23 mouse cellular contexts compared by ENCODE assay signal in the genomic region with DNA sequence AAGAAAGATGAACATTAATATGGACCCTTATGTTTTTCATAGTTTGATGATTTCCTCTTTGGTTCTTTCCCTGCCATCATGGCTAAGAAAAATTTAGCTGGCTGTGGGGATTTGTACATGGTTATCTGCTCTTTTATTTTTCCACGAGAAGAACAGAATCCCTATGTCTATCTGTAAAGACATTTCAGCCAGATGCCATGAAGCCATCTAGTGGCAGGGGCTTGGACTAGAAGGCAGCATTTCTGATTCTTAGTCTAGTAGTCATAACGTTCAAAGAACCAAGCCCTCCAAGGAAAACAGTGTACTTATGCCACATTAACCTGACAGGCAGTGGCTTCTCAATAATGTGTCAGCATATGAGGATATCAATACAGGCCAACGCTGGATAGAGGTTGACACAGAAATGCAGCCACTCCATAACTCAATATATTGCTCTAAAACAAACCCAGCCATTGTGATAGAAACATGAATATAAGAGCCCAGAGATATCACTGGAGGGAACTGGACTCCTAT. TPM values are rescaled to one million over a fixed set of nuclear protein-coding genes. Genes with fewer than 3 reads are reported as not detected.
DNase-seq lines count a peak whose midpoint lies in the region; ATAC-seq and TF ChIP-seq lines count a peak whose summit lies in the region.
"Had no signal": no experiment of that assay in that cellular context is flagged by ENCODE, and none has a peak within 500 bp of the region (broad histone marks: within the 10 kb centered on the region; RNA-seq: fewer than 3 reads in every experiment).

No protein-coding gene starts in this region.

- 46% methylated on average over 3 of the region's 3 CpGs for WGBS in heart, adult 2 months
- WGBS in heart, embryonic 11.5 days (ENCODE audit: insufficient replicate concordance), result 30% methylated on average over 3 of the region's 3 CpGs
- WGBS in kidney, postnatal 0 days, result 45% methylated on average over 3 of the region's 3 CpGs
- WGBS in kidney, embryonic 16.5 days, result 43% methylated on average over 3 of the region's 3 CpGs
- 37% methylated on average over 3 of the region's 3 CpGs for WGBS in lung, postnatal 0 days
- 54% methylated on average over 3 of the region's 3 CpGs for WGBS in lung, adult 2 months

- H3K9me3 ChIP-seq in heart, embryonic 11.5 days (replicated peaks; ENCODE audit: control insufficient read depth, low read length), result no peaks in the 10 kb centered on the region
- H3K9me3 ChIP-seq in kidney, postnatal 0 days (replicated peaks; ENCODE audit: low read length), result no peaks in the 10 kb centered on the region
- H3K9me3 ChIP-seq in kidney, embryonic 16.5 days (ENCODE audit: low read length), result no peaks in the 10 kb centered on the region
- no peaks in the 10 kb centered on the region for H3K9me3 ChIP-seq in lung, postnatal 0 days (ENCODE audit: low read length)
- H3K9me3 ChIP-seq: embryonic facial prominence, embryonic 13.5 days; forebrain, embryonic 13.5 days; heart, embryonic 13.5 days; hindbrain, embryonic 13.5 days had no signal

- H3K27ac ChIP-seq in heart, adult 2 months, result no peak overlapping the region
- no peak overlapping the region for H3K27ac ChIP-seq in heart, embryonic 11.5 days (ENCODE audit: low read depth, low read length)
- no peak overlapping the region for H3K27ac ChIP-seq in kidney, postnatal 0 days
- H3K27ac ChIP-seq in kidney, embryonic 16.5 days (ENCODE audit: low read length), result no peak overlapping the region
- no peak overlapping the region for H3K27ac ChIP-seq in lung, postnatal 0 days (ENCODE audit: low read length)
- H3K27ac ChIP-seq: embryonic facial prominence, embryonic 13.5 days; forebrain, embryonic 13.5 days; gastrocnemius, adult 2 months; heart, embryonic 13.5 days; hindbrain, embryonic 13.5 days had no signal

- H3K4me3 ChIP-seq in heart, adult 2 months, result no peak overlapping the region
- H3K4me3 ChIP-seq in heart, embryonic 11.5 days (ENCODE audit: low read depth, low read length), result no peak overlapping the region
- H3K4me3 ChIP-seq in kidney, postnatal 0 days (replicated peaks; ENCODE audit: low read depth, low read length), result no peak overlapping the region
- no peak overlapping the region for H3K4me3 ChIP-seq in kidney, embryonic 16.5 days (ENCODE audit: low read length)
- H3K4me3 ChIP-seq in lung, postnatal 0 days (ENCODE audit: low read depth, low read length), result no peak overlapping the region
- no peak overlapping the region for H3K4me3 ChIP-seq in lung, adult 2 months (replicated peaks; ENCODE audit: extremely low read depth, low read depth, low read length)
- H3K4me3 ChIP-seq: embryonic facial prominence, embryonic 13.5 days; forebrain, embryonic 13.5 days; gastrocnemius, adult 2 months; heart, embryonic 13.5 days; hindbrain, embryonic 13.5 days had no signal

- no peak overlapping the region for H3K4me2 ChIP-seq in heart, embryonic 11.5 days
- no peak overlapping the region for H3K4me2 ChIP-seq in kidney, postnatal 0 days (ENCODE audit: low read length)
- no peak overlapping the region for H3K4me2 ChIP-seq in kidney, embryonic 16.5 days (replicated peaks; ENCODE audit: low read depth, low read length)
- H3K4me2 ChIP-seq in lung, postnatal 0 days (replicated peaks; ENCODE audit: low read depth, low read length), result no peak overlapping the region
- H3K4me2 ChIP-seq: embryonic facial prominence, embryonic 13.5 days; forebrain, embryonic 13.5 days; heart, embryonic 13.5 days; hindbrain, embryonic 13.5 days had no signal

- DNase-seq in heart, adult 2 months, result no peak
- no peak for DNase-seq in kidney, postnatal 0 days (ENCODE audit: low spot score)
- DNase-seq in lung, postnatal 0 days (ENCODE audit: low spot score), result no peak
- no peak for DNase-seq in lung, adult 2 months
- DNase-seq in brain, embryonic 14.5 days (ENCODE audit: low read depth), result no peak
- DNase-seq: adrenal gland, postnatal 14 days; cerebellum, adult 18-20 months; cerebellum, adult 9-11 months; cerebellum, postnatal 36 days; gastrocnemius, adult 2 months; gastrocnemius, postnatal 25 days; heart, adult 11 months; heart, postnatal 14 days had no signal

- peak; percentile 27 for TF ChIP-seq CTCF in heart, adult 2 months (IDR thresholded peaks at IDR 0.05)
- peak; percentile 48; the same call in 1 of the 2 replicates for TF ChIP-seq CTCF in kidney, postnatal 0 days (IDR thresholded peaks at IDR 0.05; ENCODE audit: low read depth)
- TF ChIP-seq CTCF in lung, postnatal 0 days (IDR thresholded peaks at IDR 0.05), result 0 out of 2 replicates have a peak, but pooled peaks have one; percentile 14
- no peak for TF ChIP-seq CTCF in lung, adult 2 months (IDR thresholded peaks at IDR 0.05; ENCODE audit: insufficient read depth, low read length)
- TF ChIP-seq CTCF in brain, embryonic 14.5 days (IDR thresholded peaks at IDR 0.05; ENCODE audit: borderline replicate concordance, extremely low read depth, insufficient read depth, insufficient read length), result peak; percentile 9; the same call in 1 of the 2 replicates

- no peaks in the 10 kb centered on the region for H3K79me2 ChIP-seq in heart, adult 2 months (replicated peaks; ENCODE audit: control insufficient read depth, insufficient read depth, low read length)

- no peaks in the 10 kb centered on the region for H3K27me3 ChIP-seq in heart, adult 2 months (ENCODE audit: control insufficient read depth, insufficient read depth, low read length)
- H3K27me3 ChIP-seq in heart, embryonic 11.5 days (ENCODE audit: control insufficient read depth, insufficient read depth, low read length), result peaks cover 22% of the 10 kb centered on the region
- H3K27me3 ChIP-seq in kidney, postnatal 0 days (ENCODE audit: insufficient read depth, low read length), result no peaks in the 10 kb centered on the region
- peaks cover 4% of the 10 kb centered on the region; the same call in 1 of the 2 replicates for H3K27me3 ChIP-seq in kidney, embryonic 16.5 days (ENCODE audit: insufficient read depth, low read length)
- H3K27me3 ChIP-seq in lung, postnatal 0 days (replicated peaks; ENCODE audit: insufficient read depth, low read length), result peaks cover 3% of the 10 kb centered on the region

- ATAC-seq in heart, embryonic 11.5 days (replicated peaks; ENCODE audit: insufficient number of reproducible peaks, low FRiP score, low TSS enrichment), result no peak
- no peak for ATAC-seq in kidney, postnatal 0 days (replicated peaks; ENCODE audit: low FRiP score, low read depth)
- no peak for ATAC-seq in kidney, embryonic 16.5 days (ENCODE audit: low FRiP score, low TSS enrichment)
- ATAC-seq in lung, postnatal 0 days, result no peak
- no peak for ATAC-seq in granulocyte monocyte progenitor cell, adult 5-6 weeks (replicated peaks; ENCODE audit: poor library complexity, severe bottlenecking)
- ATAC-seq: activated CD4-positive, CD25-positive, alpha-beta regulatory T cell, adult 4 months; forebrain, embryonic 13.5 days had no signal

- H3K9ac ChIP-seq in heart, adult 2 months (ENCODE audit: low read depth, low read length), result no peak overlapping the region
- H3K9ac ChIP-seq in heart, embryonic 11.5 days (ENCODE audit: low read depth, low read length), result no peak overlapping the region
- H3K9ac ChIP-seq in kidney, postnatal 0 days (ENCODE audit: low read depth, low read length), result no peak overlapping the region
- H3K9ac ChIP-seq in kidney, embryonic 16.5 days (replicated peaks; ENCODE audit: low read length), result no peak overlapping the region
- H3K9ac ChIP-seq in lung, postnatal 0 days (replicated peaks; ENCODE audit: low read depth), result no peak overlapping the region
- H3K9ac ChIP-seq: embryonic facial prominence, embryonic 13.5 days; forebrain, embryonic 13.5 days; heart, embryonic 13.5 days; hindbrain, embryonic 13.5 days had no signal

- peaks cover 2% of the 10 kb centered on the region for H3K4me1 ChIP-seq in heart, adult 2 months (ENCODE audit: control insufficient read depth, insufficient read depth, low read length)
- peaks cover 16% of the 10 kb centered on the region for H3K4me1 ChIP-seq in heart, embryonic 11.5 days (ENCODE audit: control insufficient read depth, insufficient read depth, low read length)
- 0 out of 2 replicates have a peak, but pooled peaks cover under 1% of the 10 kb centered on the region for H3K4me1 ChIP-seq in kidney, postnatal 0 days (replicated peaks; ENCODE audit: insufficient read depth, low read length)
- H3K4me1 ChIP-seq in kidney, embryonic 16.5 days (ENCODE audit: insufficient read depth, low read length), result peaks cover 15% of the 10 kb centered on the region
- no peaks in the 10 kb centered on the region; the same call in 1 of the 2 replicates for H3K4me1 ChIP-seq in lung, postnatal 0 days (ENCODE audit: insufficient read depth, low read depth, low read length)
- no peaks in the 10 kb centered on the region for H3K4me1 ChIP-seq in lung, adult 2 months (ENCODE audit: control insufficient read depth, insufficient read depth, low read length)
- H3K4me1 ChIP-seq: forebrain, embryonic 13.5 days; hindbrain, embryonic 13.5 days had no signal

- intact Hi-C loops in heart, adult 2 months (cut with DNase I), result no loop called here

- TF ChIP-seq POLR2A in heart, adult 2 months (IDR thresholded peaks at IDR 0.05; ENCODE audit: insufficient read depth, low read depth, low read length), result no peak
- TF ChIP-seq POLR2A in lung, adult 2 months (IDR thresholded peaks at IDR 0.05; ENCODE audit: borderline replicate concordance, extremely low read depth, low read depth, low read length), result no peak
- TF ChIP-seq POLR2A in brain, embryonic 14.5 days (IDR thresholded peaks at IDR 0.05; ENCODE audit: borderline replicate concordance, extremely low read depth, insufficient read depth, insufficient read length, poor library complexity, severe bottlenecking), result no peak

- H3K36me3 ChIP-seq in heart, adult 2 months (ENCODE audit: control insufficient read depth, insufficient read depth, low read length), result no peaks in the 10 kb centered on the region
- H3K36me3 ChIP-seq in heart, embryonic 11.5 days (ENCODE audit: control insufficient read depth, insufficient read depth, low read length), result no peaks in the 10 kb centered on the region
- H3K36me3 ChIP-seq in kidney, postnatal 0 days (ENCODE audit: insufficient read depth, low read length), result no peaks in the 10 kb centered on the region
- no peaks in the 10 kb centered on the region for H3K36me3 ChIP-seq in kidney, embryonic 16.5 days (ENCODE audit: insufficient read depth, low read length)
- H3K36me3 ChIP-seq in lung, postnatal 0 days (ENCODE audit: insufficient read depth, low read length), result no peaks in the 10 kb centered on the region
- H3K36me3 ChIP-seq: embryonic facial prominence, embryonic 13.5 days; heart, embryonic 13.5 days; hindbrain, embryonic 13.5 days had no signal

- no peak for TF ChIP-seq EP300 in heart, adult 2 months (IDR thresholded peaks at IDR 0.05; ENCODE audit: insufficient read depth, low read depth, low read length)
- no peak for TF ChIP-seq EP300 in lung, postnatal 0 days (IDR thresholded peaks at IDR 0.05)

RNA-seq across cellular contexts. Expression of a gene that starts 21.4 kb away (rescaled TPM):
- total RNA-seq in heart, adult 2 months (2021), result 1 to 10 TPM; 3.8 to 5.8 TPM
- polyA plus RNA-seq in heart, adult 2 months (2012; rRNA removed), result 1.8 and 2.2 TPM in 2 replicates
- polyA plus RNA-seq in heart, embryonic 11.5 days (2014; fragmentation: Nextera tagmentation; extraction: Ambion mirVana), result 4.0 and 4.2 TPM in 2 replicates
- polyA plus RNA-seq in kidney, postnatal 0 days (2015; fragmentation: Nextera tagmentation; extraction: Ambion mirVana), result 5.7 and 7.6 TPM in 2 replicates
- polyA plus RNA-seq in kidney, embryonic 16.5 days (2015; fragmentation: Nextera tagmentation; extraction: Ambion mirVana), result 2.3 and 3.3 TPM in 2 replicates
- polyA plus RNA-seq in lung, postnatal 0 days (2015; fragmentation: Nextera tagmentation; extraction: Ambion mirVana), result 0.37 and 0.43 TPM in 2 replicates
- 1.4 and 1.9 TPM in 2 replicates for polyA plus RNA-seq in lung, adult 2 months (2012; rRNA removed)
- 3.8 and 6.3 TPM in 2 replicates for polyA plus RNA-seq in brain, embryonic 14.5 days (2012; rRNA removed)
- not detected in 2 replicates for total RNA-seq in granulocyte monocyte progenitor cell, adult 5-6 weeks (2014; fragmentation: Nextera tagmentation)
- total RNA-seq in granulocyte monocyte progenitor cell, adult 5-6 weeks (2017), result not detected in 2 replicates
- total RNA-seq: hematopoietic stem cell, adult 5-6 weeks; MEL had no signal
- polyA plus RNA-seq: activated CD4-positive, CD25-positive, alpha-beta regulatory T cell, adult 4 months had no signal
